Mouse (Mus musculus): ENCODE data around the gene Rbm4. TPM values are rescaled to one million over a fixed set of nuclear protein-coding genes. Genes with fewer than 3 reads are reported as not detected.
"Not testable (repeated sequence)": the region's sequence is repeated elsewhere in the genome, so short reads cannot be mapped to it uniquely, and the experiment has no call there.

Gene Rbm4
- polyA plus RNA-seq, 1 experiment, result 7.7 TPM

GRCm38 (mm10) chr19:4762876-4763275 lies 30.8 kb downstream of the Rbm4 start:
- Histone ChIP-seq H3K27ac (replicated peaks; ENCODE audit: low read depth, low read length) (no peak overlapping the region), H3K4me3 (ENCODE audit: insufficient read depth, low read depth, low read length) (no peak overlapping the region), H3K4me1 (ENCODE audit: control insufficient read depth, insufficient read depth, insufficient read length, low read length) (no peaks in the 10 kb centered on the region)

GRCm38 (mm10) chr19:4760544-4760943 lies 33.2 kb downstream of the Rbm4 start:
- not testable (repeated sequence) for H3K4me1 ChIP-seq (ENCODE audit: control insufficient read depth, insufficient read depth, insufficient read length, low read length); H3K4me3 ChIP-seq (ENCODE audit: insufficient read depth, low read depth, low read length); H3K27ac ChIP-seq (replicated peaks; ENCODE audit: low read depth, low read length)

DNA sequence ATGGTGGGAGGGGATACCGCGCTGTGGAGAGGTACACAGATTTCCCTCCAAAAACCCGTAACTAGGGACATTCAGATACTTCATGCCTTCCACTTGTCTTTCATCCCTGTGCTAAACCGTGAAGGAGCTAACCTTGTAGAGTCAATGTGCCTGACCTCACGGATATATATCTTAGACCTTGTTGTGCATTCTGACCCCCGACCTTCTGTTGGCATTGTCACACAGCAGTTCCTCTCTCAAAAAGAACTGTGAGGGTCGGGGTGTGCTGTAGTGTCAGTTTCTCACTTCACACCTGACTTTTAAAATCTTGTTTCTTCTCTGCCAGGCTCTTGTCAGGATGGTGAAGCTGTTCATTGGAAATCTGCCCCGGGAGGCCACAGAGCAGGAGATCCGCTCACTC lies 36.8 kb downstream of the Rbm4 start:
- Histone ChIP-seq H3K4me3 (ENCODE audit: insufficient read depth, low read depth, low read length) (peak overlapping the region; percentile 87), H3K4me1 (ENCODE audit: control insufficient read depth, insufficient read depth, insufficient read length, low read length) (peaks cover 3% of the 10 kb centered on the region; the same call in 1 of the 2 replicates), H3K27ac (replicated peaks; ENCODE audit: low read depth, low read length) (0 out of 2 replicates have a peak overlapping the region, but pooled peaks have one; percentile 10)

GRCm38 (mm10) chr19:4756193-4756911 lies 37.3 kb downstream of the Rbm4 start, which contains the start of gene Rbm4b:
TSS of gene Rbm4b (plus strand) at chr19:4756497.
- peak within 1 kb of the TSS; percentile 87 for H3K4me3 ChIP-seq (ENCODE audit: insufficient read depth, low read depth, low read length)
- H3K4me1 ChIP-seq (ENCODE audit: control insufficient read depth, insufficient read depth, insufficient read length, low read length), result peaks cover 3% of the 10 kb centered on the region; the same call in 1 of the 2 replicates
- peak within 1 kb of the TSS; percentile 82 for H3K27ac ChIP-seq (replicated peaks; ENCODE audit: low read depth, low read length)

GRCm38 (mm10) chr19:4755565-4756192 lies 38.0 kb downstream of the Rbm4 start:
- Histone ChIP-seq H3K4me1 (ENCODE audit: control insufficient read depth, insufficient read depth, insufficient read length, low read length) (peaks cover 3% of the 10 kb centered on the region; the same call in 1 of the 2 replicates), H3K27ac (replicated peaks; ENCODE audit: low read depth, low read length) (peak overlapping the region; percentile 82), H3K4me3 (ENCODE audit: insufficient read depth, low read depth, low read length) (peak overlapping the region; percentile 87)

GRCm38 (mm10) chr19:4749975-4750374 lies 43.7 kb downstream of the Rbm4 start:
- Histone ChIP-seq H3K4me1 (ENCODE audit: control insufficient read depth, insufficient read depth, insufficient read length, low read length) (peaks cover 6% of the 10 kb centered on the region; the same call in 1 of the 2 replicates), H3K27ac (replicated peaks; ENCODE audit: low read depth, low read length) (no peak overlapping the region), H3K4me3 (ENCODE audit: insufficient read depth, low read depth, low read length) (no peak overlapping the region)

GRCm38 (mm10) chr19:4748493-4748892 lies 45.2 kb downstream of the Rbm4 start:
- Histone ChIP-seq H3K4me1 (ENCODE audit: control insufficient read depth, insufficient read depth, insufficient read length, low read length) (peaks cover 6% of the 10 kb centered on the region; the same call in 1 of the 2 replicates), H3K27ac (replicated peaks; ENCODE audit: low read depth, low read length) (no peak overlapping the region), H3K4me3 (ENCODE audit: insufficient read depth, low read depth, low read length) (no peak overlapping the region)

DNA sequence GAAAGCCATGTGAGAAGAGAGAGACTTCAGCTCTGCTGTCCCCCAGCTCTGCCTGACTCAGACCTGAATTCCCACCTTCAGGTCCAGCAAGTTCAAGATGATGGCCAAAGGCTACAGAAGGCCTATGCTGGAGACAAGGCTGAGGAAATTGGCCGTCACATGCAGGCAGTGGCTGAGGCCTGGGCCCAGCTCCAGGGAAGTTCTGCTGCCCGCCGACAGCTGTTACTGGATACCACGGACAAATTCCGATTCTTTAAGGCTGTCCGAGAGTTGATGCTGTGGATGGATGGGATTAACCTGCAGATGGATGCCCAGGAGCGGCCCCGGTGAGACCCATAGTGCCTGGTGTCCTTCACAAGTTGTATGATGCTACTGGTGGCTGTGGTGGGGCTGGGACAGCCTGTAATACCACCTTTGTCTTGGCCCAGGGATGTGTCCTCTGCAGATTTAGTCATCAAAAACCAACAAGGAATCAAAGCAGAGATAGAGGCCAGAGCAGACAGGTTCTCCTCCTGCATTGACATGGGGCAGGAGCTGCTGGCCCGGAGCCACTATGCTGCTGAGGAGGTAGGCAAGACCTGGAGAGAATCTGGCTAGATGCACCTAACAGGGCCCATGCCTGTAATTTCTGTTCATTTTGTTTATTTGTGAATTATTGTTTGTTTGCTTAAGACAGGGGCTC lies 45.9 kb downstream of the Rbm4 start:
- no peak overlapping the region for H3K27ac ChIP-seq (replicated peaks; ENCODE audit: low read depth, low read length)
- peaks cover 6% of the 10 kb centered on the region; the same call in 1 of the 2 replicates for H3K4me1 ChIP-seq (ENCODE audit: control insufficient read depth, insufficient read depth, insufficient read length, low read length)
- H3K4me3 ChIP-seq (ENCODE audit: insufficient read depth, low read depth, low read length), result no peak overlapping the region

- no peak overlapping the region for H3K4me3 ChIP-seq (ENCODE audit: insufficient read depth, low read depth, low read length)
- H3K27ac ChIP-seq (replicated peaks; ENCODE audit: low read depth, low read length), result no peak overlapping the region
- peaks cover 6% of the 10 kb centered on the region; the same call in 1 of the 2 replicates for H3K4me1 ChIP-seq (ENCODE audit: control insufficient read depth, insufficient read depth, insufficient read length, low read length)
Observed at GRCm38 (mm10) chr19:4746611-4747010, 47.1 kb downstream of the Rbm4 start.

DNA sequence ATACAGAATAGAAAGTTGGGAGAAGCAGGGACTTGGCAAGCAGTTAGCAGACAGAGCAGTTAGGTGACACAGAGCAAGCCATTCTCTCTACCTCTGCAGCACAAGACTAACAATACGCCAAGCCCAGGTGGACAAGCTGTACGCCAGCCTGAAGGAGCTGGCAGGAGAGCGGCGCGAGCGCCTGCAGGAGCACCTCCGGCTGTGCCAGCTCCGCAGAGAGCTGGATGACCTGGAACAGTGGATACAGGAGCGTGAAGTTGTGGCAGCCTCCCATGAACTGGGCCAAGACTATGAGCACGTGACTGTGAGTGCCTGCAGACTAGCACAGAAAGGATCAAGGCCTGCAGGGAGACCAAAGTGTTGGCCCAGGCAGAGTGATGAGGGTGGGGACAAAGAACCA lies 48.0 kb downstream of the Rbm4 start:
- Histone ChIP-seq H3K4me3 (ENCODE audit: insufficient read depth, low read depth, low read length) (no peak overlapping the region), H3K27ac (replicated peaks; ENCODE audit: low read depth, low read length) (no peak overlapping the region), H3K4me1 (ENCODE audit: control insufficient read depth, insufficient read depth, insufficient read length, low read length) (peaks cover 6% of the 10 kb centered on the region; the same call in 1 of the 2 replicates)

GRCm38 (mm10) chr19:4745057-4745456 lies 48.6 kb downstream of the Rbm4 start:
- Histone ChIP-seq H3K27ac (replicated peaks; ENCODE audit: low read depth, low read length) (no peak overlapping the region), H3K4me1 (ENCODE audit: control insufficient read depth, insufficient read depth, insufficient read length, low read length) (peaks cover 6% of the 10 kb centered on the region; the same call in 1 of the 2 replicates), H3K4me3 (ENCODE audit: insufficient read depth, low read depth, low read length) (no peak overlapping the region)

- no peak overlapping the region for H3K27ac ChIP-seq (replicated peaks; ENCODE audit: low read depth, low read length)
- no peak overlapping the region for H3K4me3 ChIP-seq (ENCODE audit: insufficient read depth, low read depth, low read length)
- H3K4me1 ChIP-seq (ENCODE audit: control insufficient read depth, insufficient read depth, insufficient read length, low read length), result peaks cover 6% of the 10 kb centered on the region; the same call in 1 of the 2 replicates
Observed at GRCm38 (mm10) chr19:4744026-4744425, 49.7 kb downstream of the Rbm4 start.

GRCm38 (mm10) chr19:4743524-4743923 lies 50.2 kb downstream of the Rbm4 start:
- H3K4me1 ChIP-seq (ENCODE audit: control insufficient read depth, insufficient read depth, insufficient read length, low read length), result peaks cover 6% of the 10 kb centered on the region; the same call in 1 of the 2 replicates

GRCm38 (mm10) chr19:4742229-4742628 lies 51.5 kb downstream of the Rbm4 start:
- Histone ChIP-seq H3K4me1 (ENCODE audit: control insufficient read depth, insufficient read depth, insufficient read length, low read length) (peaks cover 6% of the 10 kb centered on the region; the same call in 1 of the 2 replicates), H3K27ac (replicated peaks; ENCODE audit: low read depth, low read length) (no peak overlapping the region), H3K4me3 (ENCODE audit: insufficient read depth, low read depth, low read length) (no peak overlapping the region)

More at GRCm38 (mm10) chr19:4743524-4743923, 50.2 kb downstream of the Rbm4 start:
- Histone ChIP-seq H3K27ac (replicated peaks; ENCODE audit: low read depth, low read length) (no peak overlapping the region), H3K4me3 (ENCODE audit: insufficient read depth, low read depth, low read length) (no peak overlapping the region)

- no peak overlapping the region for H3K4me3 ChIP-seq (ENCODE audit: insufficient read depth, low read depth, low read length)
- H3K4me1 ChIP-seq (ENCODE audit: control insufficient read depth, insufficient read depth, insufficient read length, low read length), result peaks cover 6% of the 10 kb centered on the region; the same call in 1 of the 2 replicates
- H3K27ac ChIP-seq (replicated peaks; ENCODE audit: low read depth, low read length), result no peak overlapping the region
Observed at GRCm38 (mm10) chr19:4741482-4741881, 52.2 kb downstream of the Rbm4 start.

Measured in brown adipose tissue, adult 24 weeks (tissue).